Mouse (Mus musculus) adrenal gland, adult 18-20 months (tissue): ENCODE measurements around the gene Met. TPM values are rescaled to one million over a fixed set of nuclear protein-coding genes. Genes with fewer than 3 reads are reported as not detected.

Experiments used
- DNase-seq, 2 experiments: peaks; one replicate each; pipeline ENCODE4 v3.0.0; 2021 to 2022; ENCODE audit warnings: low spot score in 2 of 2
- long read RNA-seq, 2 experiments: library from polyadenylated mRNA; stranded (forward); transcript quantifications; one replicate each; pipeline ENCODE4 v2.0.0; 2021
- total RNA-seq, 2 experiments: library from RNA; stranded (reverse); gene quantifications; 1 replicate in 1 of 2; 2 replicates in 1 of 2; pipeline ENCODE4 v1.2.3; 2021

Gene Met
- total RNA-seq = 10 to 100 TPM in 1 of 2 experiments, 1 to 10 TPM in 1; 8.1 to 10.5 TPM
- long read RNA-seq, experiment 1, full-length matches to known transcripts = 2 of 4 reads
- long read RNA-seq, experiment 1, partial matches to known transcripts = 2 of 4 reads
- long read RNA-seq, experiment 1, other reads (novel, unspliced or antisense) = 0 of 4 reads
- long read RNA-seq, experiment 2, partial matches to known transcripts = 4 of 4 reads
- long read RNA-seq, experiment 2, other reads (novel, unspliced or antisense) = 0 of 4 reads

- DNase-seq = peak; percentile 50 to 56
Measured at GRCm38 (mm10) chr6:17463434-17464280, at the start of gene Met. Gene Met, plus strand, starts transcription at chr6:17463800.

GRCm38 (mm10) chr6:17418226-17418625, 45.4 kb upstream of the Met start:
- no peak for DNase-seq

- DNase-seq = no peak
Measured at GRCm38 (mm10) chr6:17422432-17422831, 41.2 kb upstream of the Met start.

DNA sequence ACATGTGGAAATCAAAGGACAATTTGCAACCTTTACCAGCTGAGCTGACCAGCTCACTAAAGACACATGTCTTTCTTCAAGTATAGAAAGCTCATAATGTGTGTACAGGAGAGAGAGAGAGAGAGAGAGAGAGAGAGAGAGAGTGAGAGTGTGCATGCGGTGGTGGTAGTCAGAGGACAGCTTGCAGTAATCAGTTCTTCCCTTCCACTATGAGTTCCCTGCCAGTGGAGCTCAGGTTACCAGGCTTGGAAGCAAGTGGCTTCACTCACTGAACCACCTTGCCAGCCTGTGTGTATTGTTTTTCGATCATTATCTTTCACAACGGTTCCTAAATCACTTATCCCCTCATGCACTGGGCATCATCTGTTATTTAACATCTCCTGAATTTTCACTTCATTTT, 34.6 kb upstream of the Met start:
- no peak for DNase-seq

- no peak for DNase-seq
Measured at GRCm38 (mm10) chr6:17429611-17430010, 34.0 kb upstream of the Met start.

- DNase-seq = no peak
Measured at GRCm38 (mm10) chr6:17443311-17443710, 20.3 kb upstream of the Met start.

- DNase-seq = no peak
Measured at GRCm38 (mm10) chr6:17451305-17451704, 12.3 kb upstream of the Met start.

DNA sequence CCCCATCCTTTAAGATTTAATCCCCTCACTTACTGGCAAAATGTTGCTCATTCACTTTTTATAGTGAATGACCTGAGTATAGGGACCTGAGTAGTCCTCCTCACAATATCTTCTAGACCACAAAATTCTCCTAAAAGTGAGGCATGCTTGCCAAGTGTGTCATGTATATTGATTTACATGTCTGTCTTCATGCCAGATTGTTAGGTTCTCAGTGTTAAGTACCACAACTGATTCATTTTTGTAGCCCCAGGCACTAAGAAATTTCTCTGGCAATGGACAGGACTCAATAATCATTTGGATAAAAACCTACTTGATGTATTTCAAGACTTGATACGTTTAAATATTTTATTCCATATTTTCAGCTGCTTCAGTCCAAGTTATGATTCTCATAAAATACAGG, 8.5 kb upstream of the Met start:
- DNase-seq = no peak

- no peak for DNase-seq
Measured at GRCm38 (mm10) chr6:17459561-17459960, 4.0 kb upstream of the Met start.

GRCm38 (mm10) chr6:17461435-17461834, 2.2 kb upstream of the Met start:
- DNase-seq = no peak

- no peak for DNase-seq
Measured at GRCm38 (mm10) chr6:17464281-17465025, 853 bp downstream of the Met start.

DNA sequence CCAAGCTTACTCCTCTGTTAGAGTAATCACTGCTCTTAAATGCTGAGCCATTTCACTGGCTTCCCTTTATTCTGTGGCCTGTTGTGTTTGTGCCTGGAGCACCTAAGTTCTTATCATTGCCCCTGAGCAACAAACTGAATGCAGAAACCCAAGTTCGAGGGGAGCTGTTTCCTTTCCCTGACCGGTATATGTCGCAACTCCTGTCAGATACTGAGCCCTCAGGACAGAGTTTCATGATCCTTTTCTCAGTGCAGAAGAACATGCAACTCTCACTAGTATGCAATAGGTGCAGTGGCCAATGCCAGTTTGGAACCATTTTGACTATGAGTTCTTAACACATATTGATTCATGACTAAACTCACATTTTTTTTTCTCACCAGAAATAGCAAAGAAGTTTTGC, 2.9 kb downstream of the Met start:
- DNase-seq = no peak

- DNase-seq = no peak
Measured at GRCm38 (mm10) chr6:17468993-17469392, 5.4 kb downstream of the Met start.

DNA sequence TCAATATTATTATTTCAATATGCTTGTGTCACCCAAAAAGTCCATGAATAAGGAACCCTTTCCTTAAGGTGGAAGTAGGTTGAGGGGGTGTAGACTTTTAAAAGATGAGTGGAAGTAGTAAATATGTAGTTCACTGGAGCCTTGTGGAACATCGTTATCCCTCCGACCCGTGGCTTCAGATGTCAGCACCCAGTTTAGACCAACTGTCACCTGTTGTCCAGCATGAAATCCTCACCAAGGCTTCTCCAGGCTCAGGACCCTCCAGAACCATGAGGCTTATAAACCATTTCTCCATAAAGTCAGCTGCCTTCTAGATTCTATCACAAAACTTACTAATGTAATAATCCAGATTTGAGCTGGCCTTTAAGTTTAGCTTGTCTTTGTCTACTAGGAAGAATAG, 9.5 kb downstream of the Met start:
- no peak for DNase-seq

DNA sequence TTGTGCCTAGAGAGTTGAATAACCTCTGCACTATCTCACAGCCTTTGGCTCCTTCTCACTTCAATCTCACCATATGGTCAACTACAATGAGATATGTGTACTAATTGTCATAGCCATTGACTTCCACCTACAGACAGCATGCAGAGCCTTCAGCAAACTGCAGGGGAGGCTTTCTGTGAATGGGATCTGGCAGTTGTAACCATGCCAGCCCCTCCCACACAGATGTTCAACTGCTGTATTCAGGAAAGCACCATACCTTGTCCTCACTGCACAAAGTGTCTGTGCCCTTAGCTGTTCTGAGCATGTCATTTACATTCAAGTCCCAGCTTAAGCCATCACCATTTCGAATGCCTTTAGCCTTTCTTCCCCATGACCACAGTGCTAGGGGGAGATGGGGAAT, 14.2 kb downstream of the Met start:
- no peak for DNase-seq

- DNase-seq = no peak
Measured at GRCm38 (mm10) chr6:17478252-17478651, 14.7 kb downstream of the Met start.

DNA sequence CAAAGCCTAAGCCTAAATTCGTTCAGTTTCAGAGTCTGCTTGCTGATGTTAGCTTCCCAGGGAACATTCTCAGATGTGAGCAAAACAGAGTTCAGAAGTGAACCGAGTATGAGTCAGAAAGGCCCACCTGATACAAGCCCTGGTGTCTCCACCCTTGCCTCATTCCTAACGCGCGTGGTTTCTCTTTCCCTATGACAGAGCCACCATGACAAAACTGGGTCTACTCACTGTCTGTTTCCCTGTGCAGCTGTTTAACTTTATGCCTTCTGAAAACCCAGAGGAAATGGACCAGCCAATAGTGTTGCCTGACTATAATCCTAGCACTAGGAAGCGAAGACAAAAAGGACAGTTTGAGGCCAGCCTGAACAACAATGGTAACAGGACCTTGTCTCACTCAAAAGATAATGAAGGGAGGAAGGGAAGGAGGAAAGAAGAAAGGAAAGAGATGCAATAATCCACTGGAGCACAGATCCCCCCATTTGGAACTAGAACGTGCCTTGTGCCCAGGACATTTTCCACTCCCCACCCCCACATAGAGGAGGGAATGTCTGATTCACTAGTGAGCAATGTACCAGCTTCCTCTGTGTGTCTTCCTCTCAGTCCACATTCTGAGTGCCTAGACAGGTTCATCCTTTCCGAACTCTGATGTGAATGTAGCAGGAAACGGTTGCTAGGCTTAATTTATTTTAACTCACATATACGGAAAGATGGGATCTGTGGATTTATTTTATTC, 15.4 kb downstream of the Met start:
- no peak for DNase-seq

GRCm38 (mm10) chr6:17481068-17481467, 17.5 kb downstream of the Met start:
- no peak for DNase-seq

DNA sequence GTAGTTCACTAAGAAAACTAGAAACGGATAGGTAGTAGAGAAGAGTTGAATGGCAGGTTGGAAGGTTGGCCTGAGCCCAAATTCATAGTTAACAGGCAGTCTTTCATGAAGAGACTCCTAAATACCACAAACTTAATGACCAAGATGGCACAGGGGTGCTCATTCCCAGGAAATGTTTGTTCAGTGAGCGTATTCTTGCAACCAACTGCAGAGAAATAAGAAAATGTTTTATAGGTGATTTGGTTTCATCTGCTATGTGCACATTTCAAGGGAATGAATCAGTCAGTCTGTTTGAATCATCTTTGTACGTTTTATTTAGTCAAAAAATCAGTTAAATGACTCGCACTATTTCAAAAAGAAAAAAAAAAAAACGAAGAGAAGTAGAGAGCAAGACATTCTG, 21.6 kb downstream of the Met start:
- no peak for DNase-seq

GRCm38 (mm10) chr6:17485782-17486181, 22.2 kb downstream of the Met start:
- DNase-seq = no peak

- no peak for DNase-seq
Measured at GRCm38 (mm10) chr6:17488291-17488817, 24.8 kb downstream of the Met start.
